In the genomic region with DNA sequence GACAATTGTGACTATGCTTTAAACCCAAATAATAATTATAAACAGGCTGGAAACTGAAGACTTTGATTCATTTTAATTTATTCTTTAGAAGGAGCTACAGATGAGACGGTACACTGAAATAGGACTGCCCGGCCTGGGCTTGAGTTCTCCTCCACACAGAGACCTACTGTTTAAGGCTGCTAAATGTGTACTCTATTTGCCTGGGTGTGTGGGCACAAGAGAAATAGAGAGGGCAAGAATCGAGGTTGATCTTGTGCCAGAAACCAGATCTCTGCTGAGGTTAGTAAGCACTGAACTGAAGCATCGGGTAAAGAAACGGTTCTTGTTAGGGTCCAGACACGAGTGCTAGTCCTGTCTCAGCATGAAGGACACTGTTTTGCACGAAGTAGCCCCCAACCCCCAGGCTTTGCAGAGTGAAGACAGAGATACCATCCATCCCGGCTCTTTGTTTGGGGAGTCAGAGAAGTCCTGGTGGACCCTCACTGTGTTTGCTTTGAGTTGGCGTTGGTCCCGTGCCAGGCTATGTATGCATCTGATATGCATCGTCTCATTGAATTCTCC, we compare ENCODE assay signal across 11 mouse cellular contexts.
DNase-seq lines count a peak whose midpoint lies in the region; ATAC-seq and TF ChIP-seq lines count a peak whose summit lies in the region.
"Had no signal": no experiment of that assay in that cellular context is flagged by ENCODE, and none has a peak within 500 bp of the region (broad histone marks: within the 10 kb centered on the region; RNA-seq: fewer than 3 reads in every experiment).

No protein-coding gene starts in this region.

- TF ChIP-seq CTCF in heart, postnatal 0 days (IDR thresholded peaks at IDR 0.05; ENCODE audit: low read depth) = no peak

- no peak for TF ChIP-seq EP300 in heart, postnatal 0 days (IDR thresholded peaks at IDR 0.05; ENCODE audit: low read depth)

- 75% methylated on average over 11 of the region's 11 CpGs for WGBS in heart, postnatal 0 days
- WGBS in midbrain, embryonic 10.5 days = 82% methylated on average over 11 of the region's 11 CpGs
- WGBS in midbrain, embryonic 11.5 days = 79% methylated on average over 11 of the region's 11 CpGs
- WGBS in embryonic facial prominence, embryonic 15.5 days = 34% methylated on average over 11 of the region's 11 CpGs
- WGBS in midbrain, embryonic 15.5 days = 70% methylated on average over 11 of the region's 11 CpGs

- no peaks in the 10 kb centered on the region for H3K9me3 ChIP-seq in heart, postnatal 0 days (replicated peaks; ENCODE audit: control insufficient read depth, low read length)
- no peaks in the 10 kb centered on the region for H3K9me3 ChIP-seq in midbrain, embryonic 10.5 days (replicated peaks)
- H3K9me3 ChIP-seq in midbrain, embryonic 11.5 days (ENCODE audit: control insufficient read depth, low read length) = no peaks in the 10 kb centered on the region
- H3K9me3 ChIP-seq in embryonic facial prominence, embryonic 15.5 days (replicated peaks) = no peaks in the 10 kb centered on the region
- no peaks in the 10 kb centered on the region for H3K9me3 ChIP-seq in midbrain, embryonic 15.5 days
- H3K9me3 ChIP-seq: liver, embryonic 15.5 days had no signal

- H3K27ac ChIP-seq in heart, postnatal 0 days (ENCODE audit: low read depth) = no peak overlapping the region
- H3K27ac ChIP-seq in midbrain, embryonic 10.5 days (replicated peaks) = peak overlapping the region; percentile 38
- no peak overlapping the region for H3K27ac ChIP-seq in midbrain, embryonic 11.5 days (ENCODE audit: low read depth, low read length)
- H3K27ac ChIP-seq in embryonic facial prominence, embryonic 15.5 days (replicated peaks) = peak overlapping the region; percentile 83
- H3K27ac ChIP-seq in midbrain, embryonic 15.5 days = no peak overlapping the region
- H3K27ac ChIP-seq: liver, embryonic 15.5 days had no signal

- DNase-seq in heart, postnatal 0 days (ENCODE audit: low spot score) = no peak
- DNase-seq in heart, postnatal 36 days = no peak
- DNase-seq in midbrain, embryonic 10.5 days (ENCODE audit: low spot score) = no peak
- no peak for DNase-seq in midbrain, embryonic 11.5 days (ENCODE audit: low spot score, missing footprints)
- no peak for DNase-seq in retina, embryonic 14.5 days (ENCODE audit: low spot score)
- DNase-seq in retina, postnatal 1 day = no peak
- DNase-seq: kidney, postnatal 14 days; spleen, adult 18-20 months had no signal

- no peak overlapping the region for H3K9ac ChIP-seq in heart, postnatal 0 days (replicated peaks; ENCODE audit: low read depth, low read length)
- H3K9ac ChIP-seq in midbrain, embryonic 11.5 days (ENCODE audit: low read length) = no peak overlapping the region
- H3K9ac ChIP-seq in embryonic facial prominence, embryonic 15.5 days = no peak overlapping the region
- no peak overlapping the region for H3K9ac ChIP-seq in midbrain, embryonic 15.5 days
- H3K9ac ChIP-seq: liver, embryonic 15.5 days had no signal

- intact Hi-C loops in heart, postnatal 36 days (cut with DNase I) = no loop called here

- no peak for ATAC-seq in heart, postnatal 0 days (ENCODE audit: insufficient read depth, low read depth)
- no peak for ATAC-seq in midbrain, embryonic 11.5 days (ENCODE audit: low FRiP score)
- ATAC-seq in embryonic facial prominence, embryonic 15.5 days (ENCODE audit: insufficient number of reproducible peaks, low FRiP score, low TSS enrichment, low read depth) = no peak
- ATAC-seq in midbrain, embryonic 15.5 days (replicated peaks) = peak; percentile 44

- H3K4me2 ChIP-seq in heart, postnatal 0 days (ENCODE audit: low read depth, low read length) = 0 out of 2 replicates have a peak overlapping the region, but pooled peaks have one; percentile 29
- H3K4me2 ChIP-seq in midbrain, embryonic 11.5 days = no peak overlapping the region
- H3K4me2 ChIP-seq in embryonic facial prominence, embryonic 15.5 days (replicated peaks) = peak overlapping the region; percentile 11
- H3K4me2 ChIP-seq in midbrain, embryonic 15.5 days = no peak overlapping the region
- H3K4me2 ChIP-seq: liver, embryonic 15.5 days had no signal

- H3K4me1 ChIP-seq in heart, postnatal 0 days (ENCODE audit: control insufficient read depth, insufficient read depth) = peaks cover 17% of the 10 kb centered on the region
- H3K4me1 ChIP-seq in midbrain, embryonic 10.5 days = peaks cover 60% of the 10 kb centered on the region
- peaks cover 8% of the 10 kb centered on the region for H3K4me1 ChIP-seq in midbrain, embryonic 11.5 days (ENCODE audit: control insufficient read depth, insufficient read depth, low read length)
- peaks cover 62% of the 10 kb centered on the region for H3K4me1 ChIP-seq in embryonic facial prominence, embryonic 15.5 days
- peaks cover 14% of the 10 kb centered on the region for H3K4me1 ChIP-seq in midbrain, embryonic 15.5 days

- H3K36me3 ChIP-seq in heart, postnatal 0 days (replicated peaks; ENCODE audit: control insufficient read depth, insufficient read depth, low read length) = no peaks in the 10 kb centered on the region
- H3K36me3 ChIP-seq in midbrain, embryonic 10.5 days = peaks cover 12% of the 10 kb centered on the region
- no peaks in the 10 kb centered on the region for H3K36me3 ChIP-seq in midbrain, embryonic 11.5 days (ENCODE audit: control insufficient read depth, insufficient read depth, low read length)
- H3K36me3 ChIP-seq in embryonic facial prominence, embryonic 15.5 days = no peaks in the 10 kb centered on the region
- H3K36me3 ChIP-seq in midbrain, embryonic 15.5 days (replicated peaks) = no peaks in the 10 kb centered on the region
- H3K36me3 ChIP-seq: liver, embryonic 15.5 days had no signal

- H3K4me3 ChIP-seq in heart, postnatal 0 days (ENCODE audit: low read depth, low read length) = no peak overlapping the region
- no peak overlapping the region for H3K4me3 ChIP-seq in midbrain, embryonic 10.5 days
- no peak overlapping the region for H3K4me3 ChIP-seq in midbrain, embryonic 11.5 days (ENCODE audit: low read depth, low read length)
- H3K4me3 ChIP-seq in embryonic facial prominence, embryonic 15.5 days (replicated peaks) = no peak overlapping the region
- H3K4me3 ChIP-seq in midbrain, embryonic 15.5 days = no peak overlapping the region
- H3K4me3 ChIP-seq: liver, embryonic 15.5 days had no signal

- no peaks in the 10 kb centered on the region for H3K27me3 ChIP-seq in heart, postnatal 0 days (ENCODE audit: control insufficient read depth, insufficient read depth, low read length)
- no peaks in the 10 kb centered on the region for H3K27me3 ChIP-seq in midbrain, embryonic 10.5 days (ENCODE audit: low read depth, poor library complexity, severe bottlenecking)
- no peaks in the 10 kb centered on the region for H3K27me3 ChIP-seq in midbrain, embryonic 11.5 days (ENCODE audit: control insufficient read depth, insufficient read depth, low read length)
- H3K27me3 ChIP-seq in embryonic facial prominence, embryonic 15.5 days = no peaks in the 10 kb centered on the region
- no peaks in the 10 kb centered on the region for H3K27me3 ChIP-seq in midbrain, embryonic 15.5 days (replicated peaks)
- H3K27me3 ChIP-seq: liver, embryonic 15.5 days had no signal

Comparison
In these comparisons a context has a peak if more than half of its experiments do, and no peak if none do; other contexts are left out.
1. H3K27ac ChIP-seq: peak in midbrain, embryonic 10.5 days (single experiment) and embryonic facial prominence, embryonic 15.5 days (single experiment); none in heart, postnatal 0 days (single experiment), midbrain, embryonic 11.5 days (single experiment) and midbrain, embryonic 15.5 days (single experiment).
2. H3K4me2 ChIP-seq: peak in heart, postnatal 0 days (single experiment) and embryonic facial prominence, embryonic 15.5 days (single experiment); none in midbrain, embryonic 11.5 days (single experiment) and midbrain, embryonic 15.5 days (single experiment).